Mouse (Mus musculus) limb, embryonic 15.5 days (tissue): Measurements from ENCODE around the gene Top3a. TPM values are rescaled to one million over a fixed set of nuclear protein-coding genes. Genes with fewer than 3 reads are reported as not detected.

Experiments
- ATAC-seq: fragments of 200-750 bp; cut with Nextera tagmentation; 2 replicates; pipeline ENCODE4 v1.8.0; 2017; ENCODE audit warnings: low read depth, moderate TSS enrichment; ENCODE audit not compliant: insufficient number of reproducible peaks, low FRiP score, low TSS enrichment
- H3K27ac ChIP-seq: fragments of 300-500 bp; sonication (generic); 2 replicates; pipeline ENCODE4 v1.5.1; 2015; ENCODE audit warnings: moderate library complexity, mild to moderate bottlenecking, inconsistent platforms
- H3K27me3 ChIP-seq: fragments of 300-500 bp; sonication (generic); 2 replicates; pipeline ENCODE4 v1.6.1; 2015; ENCODE audit warnings: inconsistent platforms
- H3K36me3 ChIP-seq: fragments of 300-500 bp; sonication (generic); 2 replicates; pipeline ENCODE4 v1.6.1; 2015; ENCODE audit warnings: inconsistent platforms
- H3K4me1 ChIP-seq: fragments of 300-500 bp; sonication (generic); 2 replicates; pipeline ENCODE4 v1.6.1; 2015; ENCODE audit warnings: inconsistent platforms
- H3K4me2 ChIP-seq: fragments of 300-500 bp; sonication (generic); 2 replicates; pipeline ENCODE4 v1.6.1; 2015; ENCODE audit warnings: mild to moderate bottlenecking, inconsistent platforms
- H3K4me3 ChIP-seq: fragments of 300-500 bp; sonication (generic); 2 replicates; pipeline ENCODE4 v1.5.1; 2015; ENCODE audit warnings: mild to moderate bottlenecking, inconsistent platforms
- H3K9ac ChIP-seq: fragments of 300-500 bp; sonication (generic); 2 replicates; pipeline ENCODE4 v1.6.1; 2015; ENCODE audit warnings: inconsistent platforms
- H3K9me3 ChIP-seq: fragments of 300-500 bp; sonication (generic); 2 replicates; pipeline ENCODE4 v1.6.1; 2016; ENCODE audit warnings: inconsistent platforms
- WGBS: fragments of 180-500 bp; shearing (Covaris S2); methylation state at CpG from one replicate; pipeline ENCODE4 v1.1.7; 2015; 5-methylcytosine and 5-hydroxymethylcytosine counted together
- polyA plus RNA-seq: library from polyadenylated mRNA; unstranded; fragments of >200 nt; fragmentation: Nextera tagmentation; extraction: Ambion mirVana; gene quantifications from 2 replicates; pipeline ENCODE4 v1.2.1, GENCODE M21; 2015

The Top3a gene
- polyA plus RNA-seq, 1 experiment from 2014 or later, result 16.0 TPM

DNA sequence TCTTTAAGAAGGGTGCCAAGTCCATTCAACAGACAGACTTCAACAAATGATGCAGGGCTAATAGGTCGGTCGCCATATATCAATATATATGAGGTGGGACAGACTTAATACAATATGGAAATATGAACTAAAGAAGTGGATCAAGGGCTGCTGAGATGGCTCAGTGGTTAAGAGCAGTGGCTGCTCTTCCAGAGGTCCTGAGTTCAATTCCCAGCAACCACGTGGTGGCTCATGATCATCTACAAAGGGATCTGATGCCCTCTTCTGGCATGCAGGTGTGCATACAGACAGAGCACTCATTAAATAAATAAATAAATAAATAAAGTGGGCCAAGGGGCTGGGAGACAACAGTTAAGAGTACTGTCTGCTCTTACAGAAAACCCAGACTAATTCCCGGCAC is 5.0 kb downstream of the Top3a start:
- no peaks in the 10 kb centered on the region for H3K27me3 ChIP-seq
- WGBS, result 80% methylated on average over 4 of the region's 4 CpGs
- no peak overlapping the region for H3K9ac ChIP-seq
- no peak for ATAC-seq
- H3K9me3 ChIP-seq, result no peaks in the 10 kb centered on the region
- H3K4me3 ChIP-seq, result no peak overlapping the region
- H3K36me3 ChIP-seq, result no peaks in the 10 kb centered on the region
- H3K27ac ChIP-seq, result no peak overlapping the region
- peaks cover 17% of the 10 kb centered on the region for H3K4me1 ChIP-seq
- no peak overlapping the region for H3K4me2 ChIP-seq

- no peak overlapping the region for H3K27ac ChIP-seq
- H3K9ac ChIP-seq, result no peak overlapping the region
- no peak overlapping the region for H3K4me2 ChIP-seq
- no peaks in the 10 kb centered on the region for H3K9me3 ChIP-seq
- H3K27me3 ChIP-seq, result no peaks in the 10 kb centered on the region
- no peak for ATAC-seq
- H3K4me3 ChIP-seq, result no peak overlapping the region
- 81% methylated on average over 3 of the region's 3 CpGs for WGBS
- H3K36me3 ChIP-seq, result no peaks in the 10 kb centered on the region
- peaks cover 10% of the 10 kb centered on the region for H3K4me1 ChIP-seq
These were observed 6.4 kb downstream of the Top3a start for GRCm38 (mm10) chr11:60770776-60771175.

DNA sequence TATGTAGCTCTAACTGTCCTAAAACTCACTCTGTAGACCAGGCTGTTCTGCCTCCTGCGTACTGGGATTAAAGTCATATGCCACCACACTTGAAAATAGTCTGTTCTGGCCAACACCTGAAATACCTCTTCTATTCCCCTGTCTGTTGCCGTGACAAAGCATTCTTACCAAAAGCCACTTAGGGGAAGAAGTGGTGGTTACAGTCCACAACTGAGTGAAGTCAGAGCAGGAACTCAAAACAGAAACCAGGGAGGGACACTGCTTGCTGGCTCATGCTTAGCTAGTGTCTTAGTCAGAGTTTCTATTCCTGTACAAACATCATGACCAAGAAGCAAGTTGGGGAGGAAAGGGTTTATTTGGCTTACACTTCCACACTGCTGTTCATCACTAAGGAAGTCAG is 7.8 kb downstream of the Top3a start:
- H3K27me3 ChIP-seq, result no peaks in the 10 kb centered on the region
- ATAC-seq, result no peak
- H3K4me2 ChIP-seq, result no peak overlapping the region
- no peak overlapping the region for H3K4me3 ChIP-seq
- no peak overlapping the region for H3K9ac ChIP-seq
- H3K9me3 ChIP-seq, result no peaks in the 10 kb centered on the region
- H3K27ac ChIP-seq, result no peak overlapping the region
- no peaks in the 10 kb centered on the region for H3K4me1 ChIP-seq
- 84% methylated on average over 2 of the region's 2 CpGs for WGBS
- H3K36me3 ChIP-seq, result no peaks in the 10 kb centered on the region; the same call in 1 of the 2 replicates

GRCm38 (mm10) chr11:60766969-60767368 is 10.2 kb downstream of the Top3a start:
- Histone ChIP-seq H3K4me3 (no peak overlapping the region), H3K9me3 (no peaks in the 10 kb centered on the region), H3K36me3 (peaks cover 7% of the 10 kb centered on the region; the same call in 1 of the 2 replicates), H3K9ac (no peak overlapping the region), H3K4me2 (no peak overlapping the region), H3K4me1 (no peaks in the 10 kb centered on the region), H3K27ac (no peak overlapping the region), H3K27me3 (no peaks in the 10 kb centered on the region)
- no peak for ATAC-seq
- 87% methylated on average over 4 of the region's 4 CpGs for WGBS

- no peaks in the 10 kb centered on the region for H3K27me3 ChIP-seq
- no peak overlapping the region for H3K4me2 ChIP-seq
- no peaks in the 10 kb centered on the region for H3K4me1 ChIP-seq
- ATAC-seq, result no peak
- H3K9ac ChIP-seq, result no peak overlapping the region
- WGBS, result 89% methylated on average over 3 of the region's 3 CpGs
- H3K27ac ChIP-seq, result no peak overlapping the region
- H3K36me3 ChIP-seq, result peaks cover 39% of the 10 kb centered on the region
- H3K4me3 ChIP-seq, result no peak overlapping the region
- no peaks in the 10 kb centered on the region for H3K9me3 ChIP-seq
These were observed 15.5 kb downstream of the Top3a start for GRCm38 (mm10) chr11:60761681-60762080.

GRCm38 (mm10) chr11:60755570-60755969 is 21.6 kb downstream of the Top3a start:
- 95% methylated on average over 7 of the region's 7 CpGs for WGBS
- Histone ChIP-seq H3K27ac (no peak overlapping the region), H3K4me1 (no peaks in the 10 kb centered on the region), H3K4me3 (no peak overlapping the region), H3K4me2 (no peak overlapping the region), H3K36me3 (peaks cover 75% of the 10 kb centered on the region), H3K27me3 (no peaks in the 10 kb centered on the region), H3K9me3 (no peaks in the 10 kb centered on the region), H3K9ac (no peak overlapping the region)
- no peak for ATAC-seq

- no peaks in the 10 kb centered on the region for H3K9me3 ChIP-seq
- H3K4me2 ChIP-seq, result no peak overlapping the region
- no peak overlapping the region for H3K9ac ChIP-seq
- H3K27me3 ChIP-seq, result no peaks in the 10 kb centered on the region
- no peak overlapping the region for H3K4me3 ChIP-seq
- peaks cover 68% of the 10 kb centered on the region for H3K36me3 ChIP-seq
- no peak overlapping the region for H3K27ac ChIP-seq
- ATAC-seq, result no peak
- no peaks in the 10 kb centered on the region for H3K4me1 ChIP-seq
- 78% methylated on average over 3 of the region's 3 CpGs for WGBS
These were observed 36.8 kb downstream of the Top3a start for GRCm38 (mm10) chr11:60740321-60740720.

DNA sequence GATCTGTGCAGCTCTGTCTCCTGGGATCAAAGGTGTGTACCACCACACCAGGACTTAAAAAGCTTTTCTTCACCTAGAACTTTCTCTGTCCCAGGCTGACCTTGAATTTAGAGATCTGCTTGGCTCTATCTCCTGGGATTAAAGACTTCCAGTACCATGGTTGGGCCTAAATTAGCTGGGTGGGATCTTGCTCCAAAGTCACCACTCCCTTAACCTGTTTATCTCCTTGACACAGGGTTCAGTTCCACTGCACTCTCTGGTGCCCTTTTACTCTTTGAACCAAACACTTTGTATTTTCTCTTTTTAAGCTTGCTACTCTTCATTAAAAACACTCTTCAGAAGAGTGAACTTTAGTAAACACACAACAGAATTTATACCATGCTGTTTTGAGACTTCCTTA is 39.7 kb downstream of the Top3a start:
- Histone ChIP-seq H3K36me3 (peaks cover 52% of the 10 kb centered on the region), H3K9ac (no peak overlapping the region), H3K4me3 (no peak overlapping the region), H3K4me2 (no peak overlapping the region), H3K27me3 (no peaks in the 10 kb centered on the region), H3K27ac (no peak overlapping the region), H3K9me3 (no peaks in the 10 kb centered on the region), H3K4me1 (no peaks in the 10 kb centered on the region)
- no peak for ATAC-seq

- Histone ChIP-seq H3K4me1 (no peaks in the 10 kb centered on the region), H3K9me3 (no peaks in the 10 kb centered on the region), H3K36me3 (peaks cover 47% of the 10 kb centered on the region), H3K27ac (no peak overlapping the region), H3K4me3 (no peak overlapping the region), H3K27me3 (no peaks in the 10 kb centered on the region), H3K9ac (no peak overlapping the region), H3K4me2 (no peak overlapping the region)
- WGBS, result 78% methylated on average over 3 of the region's 3 CpGs
- ATAC-seq, result no peak
These were observed 40.7 kb downstream of the Top3a start for GRCm38 (mm10) chr11:60736491-60736890.

DNA sequence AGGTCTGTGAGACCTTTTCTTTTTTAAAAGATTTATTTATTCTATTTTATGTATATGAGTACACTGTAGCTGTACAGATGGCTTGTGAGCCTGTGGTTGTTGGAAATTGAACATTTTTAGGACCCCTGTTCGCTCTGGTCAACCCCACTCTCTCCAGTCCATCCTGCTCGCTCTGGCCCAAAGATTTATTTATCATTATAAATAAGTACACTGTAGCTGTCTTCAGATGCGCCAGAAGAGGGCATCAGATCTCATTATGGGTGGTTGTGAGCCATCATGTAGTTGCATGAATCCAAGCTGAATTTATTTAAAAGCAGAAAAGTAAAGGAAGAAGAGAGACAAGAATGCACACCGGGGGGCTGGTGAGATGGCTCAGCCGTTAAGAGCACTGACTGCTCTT is 42.0 kb downstream of the Top3a start:
- no peaks in the 10 kb centered on the region for H3K27me3 ChIP-seq
- no peak overlapping the region for H3K4me2 ChIP-seq
- WGBS, result 80% methylated on average over 5 of the region's 5 CpGs
- H3K9me3 ChIP-seq, result no peaks in the 10 kb centered on the region
- no peak overlapping the region for H3K9ac ChIP-seq
- ATAC-seq, result no peak
- peaks cover 47% of the 10 kb centered on the region for H3K36me3 ChIP-seq
- H3K4me1 ChIP-seq, result no peaks in the 10 kb centered on the region
- no peak overlapping the region for H3K27ac ChIP-seq
- H3K4me3 ChIP-seq, result no peak overlapping the region

GRCm38 (mm10) chr11:60734206-60734605 is 43.0 kb downstream of the Top3a start:
- WGBS, result 70% methylated on average over 2 of the region's 2 CpGs
- no peak overlapping the region for H3K4me2 ChIP-seq
- H3K27ac ChIP-seq, result no peak overlapping the region
- H3K36me3 ChIP-seq, result peaks cover 37% of the 10 kb centered on the region
- no peaks in the 10 kb centered on the region for H3K9me3 ChIP-seq
- no peaks in the 10 kb centered on the region for H3K27me3 ChIP-seq
- no peak for ATAC-seq
- peaks cover 6% of the 10 kb centered on the region for H3K4me1 ChIP-seq
- no peak overlapping the region for H3K9ac ChIP-seq
- H3K4me3 ChIP-seq, result no peak overlapping the region

- Histone ChIP-seq H3K4me3 (no peak overlapping the region), H3K36me3 (peaks cover 28% of the 10 kb centered on the region), H3K9ac (no peak overlapping the region), H3K27me3 (no peaks in the 10 kb centered on the region), H3K9me3 (no peaks in the 10 kb centered on the region), H3K4me2 (no peak overlapping the region), H3K27ac (no peak overlapping the region), H3K4me1 (peaks cover 26% of the 10 kb centered on the region)
- ATAC-seq, result no peak
- WGBS, result 91% methylated on average over 14 of the region's 14 CpGs
These were observed 45.9 kb downstream of the Top3a start for GRCm38 (mm10) chr11:60731251-60731650.

DNA sequence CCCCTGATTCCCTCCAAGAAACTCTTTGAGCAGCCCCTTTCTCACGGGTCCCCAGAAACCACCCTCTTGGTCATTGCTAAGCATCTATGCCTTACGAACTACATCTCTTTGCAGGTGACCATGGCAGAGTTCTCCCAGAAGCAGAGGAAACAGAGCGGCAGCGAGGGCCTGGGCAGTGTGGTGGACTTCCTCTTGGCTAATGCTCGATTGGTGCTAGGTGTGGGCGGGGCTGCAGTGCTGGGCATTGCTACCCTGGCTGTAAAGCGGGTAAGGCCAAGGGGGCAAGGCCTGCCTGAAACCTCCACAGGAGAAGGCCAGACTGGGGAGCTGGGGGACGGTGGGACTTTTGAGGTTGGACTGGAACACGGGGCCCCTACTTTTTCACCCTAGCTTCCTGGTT is 47.0 kb downstream of the Top3a start:
- Histone ChIP-seq H3K4me1 (peaks cover 32% of the 10 kb centered on the region), H3K27ac (no peak overlapping the region), H3K27me3 (no peaks in the 10 kb centered on the region), H3K4me3 (no peak overlapping the region), H3K4me2 (no peak overlapping the region), H3K9ac (no peak overlapping the region), H3K36me3 (peaks cover 28% of the 10 kb centered on the region), H3K9me3 (no peaks in the 10 kb centered on the region)
- WGBS, result 85% methylated on average over 9 of the region's 9 CpGs
- no peak for ATAC-seq
